Mouse (Mus musculus) spleen, postnatal 36 days (tissue): ENCODE data around the gene Bicd1.

Experiments
- DNase-seq, 2 experiments: peaks; one replicate each; pipeline ENCODE4 v3.0.0; 2022; ENCODE audit warnings: low spot score in 2 of 2, mixed read lengths in 1 of 2

Bicd1 gene

DNA sequence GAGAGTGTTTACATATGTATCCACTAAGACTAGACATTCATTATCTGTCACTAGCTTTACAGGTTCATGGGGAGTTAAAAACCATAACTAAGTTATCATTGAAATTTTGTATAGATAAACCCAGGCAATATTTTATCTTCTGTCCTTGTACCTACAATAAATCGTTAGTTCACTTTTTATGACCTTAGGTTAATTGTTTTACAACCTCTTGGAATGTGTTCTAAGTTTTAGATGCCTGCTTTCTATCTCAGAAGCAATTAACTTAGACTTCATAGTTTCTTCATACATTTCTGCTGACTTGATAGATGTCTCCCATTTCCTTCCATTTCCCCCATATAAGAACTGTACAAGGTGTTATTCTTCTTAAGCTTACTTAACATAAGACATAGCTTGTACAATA, 158.5 kb downstream of the Bicd1 start:
- DNase-seq: no peak

- no peak for DNase-seq
These were observed 165.6 kb downstream of the Bicd1 start for GRCm38 (mm10) chr6:149574288-149574687.

DNA sequence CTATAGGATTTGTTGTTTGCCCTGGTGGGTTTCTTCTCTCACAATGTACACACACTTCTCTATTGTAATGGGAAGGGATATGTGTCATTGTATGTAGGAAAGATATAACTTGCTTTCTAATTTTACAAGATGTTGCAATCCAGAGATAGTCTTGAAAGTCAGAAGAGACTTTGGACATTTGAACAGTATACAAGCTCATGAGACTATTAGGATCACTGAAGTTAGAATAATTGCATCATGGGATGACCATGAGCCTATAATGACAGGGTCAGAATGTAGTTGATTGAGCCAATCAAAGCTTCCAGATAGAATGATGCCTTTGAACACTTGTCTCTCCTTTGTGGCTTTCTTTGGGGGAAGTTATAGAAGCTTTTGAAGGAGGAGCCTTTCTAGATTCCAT, 171.4 kb downstream of the Bicd1 start:
- DNase-seq: no peak

GRCm38 (mm10) chr6:149585708-149586504, 177.2 kb downstream of the Bicd1 start:
- DNase-seq: no peak
